Mouse (Mus musculus) erythroblast, adult 5-6 weeks (primary cell): ENCODE results near the gene Iqck. TPM values are rescaled to one million over a fixed set of nuclear protein-coding genes. Genes with fewer than 3 reads are reported as not detected.

Experiments
- ATAC-seq: replicated peaks from 2 replicates; pipeline ENCODE4 v1.8.0; 2016; ENCODE audit warnings: moderate number of reproducible peaks, mild to moderate bottlenecking, moderate TSS enrichment, inconsistent platforms; ENCODE audit not compliant: poor library complexity, low FRiP score, severe bottlenecking
- total RNA-seq, 2 experiments: library from RNA; stranded (forward) in 1 of 2; stranded (reverse) in 1 of 2; fragments of 150-400 nt in 1 of 2; fragments of 200-764, 138-1000 nt in 1 of 2; gene quantifications; 2 replicates each; pipeline versions ENCODE4 v1.2.3 to v1.2.4; 2015 to 2017; ENCODE audit warnings: low replicate concordance in 2 of 2

Gene Iqck
- total RNA-seq, 2 experiments from 2014 or later: not detected

DNA sequence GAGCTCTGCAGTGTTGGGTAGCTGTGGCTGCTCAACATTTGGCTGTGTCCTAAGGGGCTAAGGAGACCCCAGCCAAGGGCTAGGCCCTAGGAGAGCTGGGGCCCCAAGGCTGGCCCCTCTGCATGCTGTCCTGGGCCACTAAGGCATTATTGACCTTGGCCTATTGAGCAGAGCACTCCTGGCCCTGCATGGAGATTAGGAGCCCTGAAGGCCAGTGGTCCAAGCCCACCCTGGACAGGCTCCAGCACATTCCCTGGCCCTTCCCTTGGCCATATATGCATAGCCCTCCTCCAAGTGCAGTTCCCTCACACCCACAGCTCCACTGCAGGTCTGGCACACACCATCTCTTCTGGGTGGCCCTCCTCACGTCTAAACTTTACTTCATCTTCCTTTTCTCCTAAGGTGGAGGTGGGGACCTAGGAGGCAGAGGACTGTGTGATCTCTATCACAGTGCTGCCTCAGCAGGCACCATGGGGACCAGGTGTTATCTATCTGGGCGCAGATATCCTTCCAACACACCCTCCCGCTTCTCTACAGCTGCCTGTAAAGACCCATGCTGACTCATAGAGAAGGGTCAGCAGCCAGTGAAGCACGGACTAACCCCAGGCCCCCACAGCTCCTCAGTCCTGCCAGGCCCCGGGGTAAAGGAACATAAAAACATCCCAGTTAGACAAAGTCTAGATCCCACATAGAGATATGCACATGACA, 5.9 kb upstream of the Iqck start:
- no peak for ATAC-seq

GRCm38 (mm10) chr7:118850676-118851290, 4.8 kb upstream of the Iqck start:
- ATAC-seq: no peak

GRCm38 (mm10) chr7:118851571-118851970, 4.0 kb upstream of the Iqck start:
- ATAC-seq: no peak

DNA sequence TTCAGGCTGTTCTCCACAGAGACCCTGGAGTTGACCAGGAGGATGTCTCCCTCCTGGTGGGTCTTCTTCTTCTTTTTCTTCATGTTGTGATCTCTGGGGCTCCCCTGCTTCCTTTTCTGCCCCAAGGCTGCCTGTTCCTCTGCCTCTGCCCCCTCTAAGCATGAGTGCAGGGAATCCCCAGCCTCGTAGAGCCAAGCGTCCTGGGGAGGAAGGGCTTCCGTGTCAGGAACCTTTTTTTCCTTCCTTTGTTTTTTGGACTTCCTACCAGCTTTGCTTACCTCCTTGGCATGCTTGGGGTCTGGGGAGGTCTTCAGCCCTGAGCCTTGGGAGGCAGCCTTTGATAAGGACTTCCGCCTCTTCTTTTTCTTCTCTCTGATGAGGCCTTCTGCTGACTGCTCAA, 2.9 kb upstream of the Iqck start:
- no peak for ATAC-seq

GRCm38 (mm10) chr7:118854606-118855005, 946 bp upstream of the Iqck start:
- 0 out of 2 replicates have a peak, but pooled peaks have one; percentile 23 for ATAC-seq

GRCm38 (mm10) chr7:118855877-118856304, 339 bp downstream of the Iqck start, which contains the start of gene Knop1:
TSS of gene Knop1 (minus strand) at chr7:118856254.
- ATAC-seq: peak; percentile 15; the same call in 1 of the 2 replicates

- ATAC-seq: no peak
Measured at GRCm38 (mm10) chr7:118858640-118859039, 3.1 kb downstream of the Iqck start.

DNA sequence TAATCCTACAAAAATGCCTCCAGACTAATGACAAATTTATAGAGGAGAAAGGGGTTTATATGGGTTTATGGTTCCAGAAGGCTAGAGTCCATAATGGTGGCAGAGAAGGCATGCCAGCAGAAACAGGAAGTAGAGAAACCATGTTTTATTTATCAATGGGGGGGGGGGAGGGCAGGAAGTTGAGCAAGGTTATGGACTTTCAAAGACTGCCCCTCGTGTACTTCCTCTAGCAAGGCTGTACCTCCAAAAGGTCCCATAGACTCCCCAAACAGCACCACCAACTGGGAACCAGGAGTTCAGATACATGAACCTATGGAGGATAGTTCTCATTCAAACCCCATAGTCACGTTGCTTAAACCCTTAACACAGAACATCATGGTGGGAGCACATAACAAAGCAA, 9.8 kb downstream of the Iqck start:
- no peak for ATAC-seq

GRCm38 (mm10) chr7:118879466-118880029, 24.0 kb downstream of the Iqck start:
- ATAC-seq: no peak

GRCm38 (mm10) chr7:118883957-118884356, 28.4 kb downstream of the Iqck start:
- ATAC-seq: no peak

DNA sequence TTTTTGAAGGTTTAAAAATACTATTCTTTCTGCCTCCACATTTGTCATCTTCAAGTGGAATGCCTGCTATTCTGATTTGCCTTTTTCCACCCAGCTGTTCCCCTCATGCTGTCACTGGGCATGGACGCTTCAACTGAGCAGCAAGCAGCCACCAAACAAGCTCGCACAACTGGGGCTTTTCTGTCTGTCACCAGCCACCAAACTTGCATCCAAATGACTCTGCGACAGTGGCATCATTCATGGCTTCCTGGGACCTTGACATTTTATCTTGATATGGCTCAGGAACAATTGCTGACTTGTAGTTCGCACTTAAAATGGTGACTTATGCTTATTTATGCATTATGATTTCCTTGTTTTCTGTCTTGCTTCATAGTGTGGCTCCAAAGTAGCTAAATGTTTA, 29.4 kb downstream of the Iqck start:
- ATAC-seq: no peak

GRCm38 (mm10) chr7:118887303-118888055, 31.9 kb downstream of the Iqck start:
- ATAC-seq: no peak

- no peak for ATAC-seq
Measured at GRCm38 (mm10) chr7:118889046-118889680, 33.6 kb downstream of the Iqck start.

GRCm38 (mm10) chr7:118895469-118896450, 40.2 kb downstream of the Iqck start:
- no peak for ATAC-seq

GRCm38 (mm10) chr7:118898063-118898462, 42.5 kb downstream of the Iqck start:
- ATAC-seq: no peak

DNA sequence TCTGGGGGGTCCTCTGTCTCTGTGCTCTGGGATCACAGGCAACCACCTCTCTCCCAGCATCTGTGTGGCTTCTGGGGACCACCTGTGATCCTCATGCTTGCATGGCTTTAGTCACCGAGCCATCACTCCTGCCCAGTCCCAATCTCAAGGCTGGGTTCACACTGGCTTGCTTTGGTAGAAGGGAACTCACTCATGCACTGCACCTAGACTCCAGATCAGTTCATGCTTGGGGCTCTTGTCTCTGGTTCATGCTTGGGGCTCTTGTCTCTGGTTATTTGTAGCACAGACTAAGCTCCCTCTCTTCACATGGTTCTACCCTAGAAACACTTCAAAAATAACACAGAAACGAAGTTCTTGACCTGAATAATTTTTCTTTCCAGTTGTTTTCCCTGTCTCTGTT, 44.5 kb downstream of the Iqck start:
- no peak for ATAC-seq

DNA sequence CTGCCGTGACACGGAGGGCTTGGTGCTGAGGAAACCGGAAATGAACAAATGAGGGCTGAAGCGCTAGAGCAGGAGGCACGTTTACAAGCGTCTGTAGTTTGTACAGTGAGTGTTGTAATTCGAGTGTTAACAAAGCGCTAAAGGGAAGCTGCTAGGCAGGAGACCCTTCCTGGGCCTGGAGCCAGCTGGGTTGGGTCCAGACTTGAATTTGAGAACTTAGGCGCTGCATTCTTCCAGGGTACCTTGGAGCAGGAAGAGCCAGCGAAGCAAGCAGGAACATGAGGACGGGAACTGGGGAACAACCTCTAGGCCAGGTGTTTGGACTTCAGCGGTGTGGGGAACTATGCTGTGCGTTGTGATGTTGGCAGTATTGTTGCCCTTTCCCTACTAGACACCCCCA, 47.4 kb downstream of the Iqck start:
- ATAC-seq: no peak

GRCm38 (mm10) chr7:118903879-118904278, 48.3 kb downstream of the Iqck start:
- ATAC-seq: no peak

GRCm38 (mm10) chr7:118904530-118904929, 49.0 kb downstream of the Iqck start:
- ATAC-seq: no peak
